Mouse (Mus musculus) heart, embryonic 11.5 days (tissue): ENCODE data around the gene Ndufs2. TPM values are rescaled to one million over a fixed set of nuclear protein-coding genes. Genes with fewer than 3 reads are reported as not detected.

Source experiments
- ATAC-seq: fragments of 200-750 bp; cut with Nextera tagmentation; replicated peaks from 2 replicates; pipeline ENCODE4 v1.8.0; 2017; ENCODE audit warnings: moderate library complexity; ENCODE audit not compliant: insufficient number of reproducible peaks, low FRiP score, low TSS enrichment
- H3K27ac ChIP-seq: fragments of 300-500 bp; sonication (generic); 2 replicates; pipeline ENCODE4 v1.5.1; 2014; ENCODE audit warnings: mild to moderate bottlenecking, low read depth, low read length
- H3K27me3 ChIP-seq: fragments of 300-500 bp; sonication (generic); 2 replicates; pipeline ENCODE4 v1.6.1; 2014; ENCODE audit warnings: mild to moderate bottlenecking, low read length, mixed read lengths; ENCODE audit not compliant: control insufficient read depth, insufficient read depth
- H3K36me3 ChIP-seq: fragments of 300-500 bp; sonication (generic); 2 replicates; pipeline ENCODE4 v1.6.1; 2014; ENCODE audit warnings: mild to moderate bottlenecking, low read length, moderate library complexity, mixed read lengths; ENCODE audit not compliant: control insufficient read depth, insufficient read depth
- H3K4me1 ChIP-seq: fragments of 300-500 bp; sonication (generic); 2 replicates; pipeline ENCODE4 v1.6.1; 2014; ENCODE audit warnings: low read length; ENCODE audit not compliant: control insufficient read depth, insufficient read depth
- H3K4me2 ChIP-seq: fragments of 300-500 bp; sonication (generic); 2 replicates; pipeline ENCODE4 v1.6.1; 2014; ENCODE audit warnings: mild to moderate bottlenecking, moderate library complexity
- H3K4me3 ChIP-seq: fragments of 300-500 bp; sonication (generic); 2 replicates; pipeline ENCODE4 v1.5.1; 2014; ENCODE audit warnings: low read depth, low read length
- H3K9ac ChIP-seq: fragments of 300-500 bp; sonication (generic); 2 replicates; pipeline ENCODE4 v1.6.1; 2014; ENCODE audit warnings: mild to moderate bottlenecking, low read depth, low read length, moderate library complexity
- H3K9me3 ChIP-seq: fragments of 300-500 bp; sonication (generic); replicated peaks from 2 replicates; pipeline ENCODE4 v1.6.1; 2016; ENCODE audit warnings: low read length; ENCODE audit not compliant: control insufficient read depth
- WGBS: fragments of 180-500 bp; shearing (Covaris S2); extraction: QIAGEN DNeasy Blood & Tissue Kit; methylation state at CpG from one replicate; pipeline ENCODE4 v1.1.7; 2014; ENCODE audit not compliant: insufficient replicate concordance; 5-methylcytosine and 5-hydroxymethylcytosine counted together
- polyA plus RNA-seq: library from polyadenylated mRNA; unstranded; fragments of >200 nt; fragmentation: Nextera tagmentation; extraction: Ambion mirVana; gene quantifications from 2 replicates; pipeline ENCODE4 v1.2.1, GENCODE M21; 2014

Ndufs2 gene
- polyA plus RNA-seq: 446 and 471 TPM in 2 replicates

DNA sequence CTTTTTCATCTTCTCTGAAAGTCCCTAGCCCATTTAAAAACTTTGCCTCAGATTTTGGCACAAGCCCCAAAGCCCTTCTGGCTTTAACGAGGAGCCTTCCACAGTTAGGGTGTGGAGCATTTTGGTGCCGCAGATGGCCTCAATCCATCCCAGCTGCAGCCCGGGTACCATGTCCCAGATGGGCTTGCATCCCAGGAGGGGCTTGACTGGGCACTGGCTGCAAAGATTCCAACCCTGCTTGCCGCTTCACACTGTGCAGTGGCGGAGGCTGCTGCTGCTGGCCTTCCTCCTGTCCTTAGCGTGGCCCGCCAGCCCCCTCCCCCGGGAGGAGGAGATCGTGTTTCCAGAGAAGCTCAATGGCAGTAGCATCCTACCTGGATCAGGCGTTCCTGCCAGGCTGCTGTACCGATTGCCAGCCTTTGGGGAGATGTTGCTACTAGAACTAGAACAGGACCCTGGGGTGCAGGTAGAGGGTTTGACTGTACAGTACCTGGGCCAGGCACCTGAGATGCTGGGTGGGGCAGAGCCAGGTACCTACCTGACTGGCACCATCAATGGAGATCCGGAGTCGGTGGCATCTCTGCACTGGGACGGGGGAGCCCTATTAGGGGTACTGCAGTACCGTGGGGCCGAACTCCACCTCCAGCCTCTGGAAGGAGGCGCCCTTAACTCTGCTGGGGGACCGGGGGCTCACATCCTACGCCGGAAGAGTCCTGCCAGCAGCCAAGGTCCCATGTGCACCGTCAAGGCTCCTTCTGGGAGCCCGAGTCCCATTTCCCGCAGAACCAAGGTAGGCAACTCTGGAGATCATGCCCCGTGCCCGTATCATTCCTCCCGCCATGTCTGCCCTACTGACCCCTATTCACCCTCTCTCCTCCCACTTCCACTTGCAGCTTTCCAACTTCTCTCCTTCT is at the start of gene Ndufs2:
Gene Ndufs2, minus strand, starts transcription at position 709 of the 914 bp plus-strand sequence.
- peak within 1 kb of the TSS; percentile 15; the same call in 1 of the 2 replicates for H3K27ac ChIP-seq
- peak within 1 kb of the TSS; percentile 51 for H3K4me2 ChIP-seq
- WGBS: 17% methylated on average over 26 of the region's 26 CpGs
- no peak for ATAC-seq
- H3K9me3 ChIP-seq: no peaks in the 10 kb centered on the region
- peaks cover 35% of the 10 kb centered on the region for H3K4me1 ChIP-seq
- H3K4me3 ChIP-seq: peak within 1 kb of the TSS; percentile 32
- 0 out of 2 replicates have a peak, but pooled peaks cover 3% of the 10 kb centered on the region for H3K27me3 ChIP-seq
- no peaks in the 10 kb centered on the region for H3K36me3 ChIP-seq
- H3K9ac ChIP-seq: peak within 1 kb of the TSS; percentile 50

DNA sequence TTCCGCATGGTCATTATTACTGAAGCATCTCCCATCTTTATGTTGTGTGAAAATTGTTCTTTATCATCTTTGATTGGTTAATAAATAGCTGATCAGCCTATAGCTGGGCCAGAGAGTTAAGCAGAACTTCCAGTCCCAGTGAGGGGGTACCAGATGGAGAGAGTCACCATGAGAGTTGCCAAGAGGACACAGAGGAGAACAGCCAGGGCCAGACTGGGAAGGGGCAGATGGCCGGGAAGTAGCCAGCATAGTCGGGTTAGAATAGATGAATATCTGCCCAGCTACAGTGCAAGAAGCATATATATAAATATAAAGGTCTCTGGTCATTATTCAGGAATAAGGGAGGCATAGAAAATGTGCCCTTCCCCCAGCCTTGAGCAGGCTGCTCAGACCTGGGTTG is 47.0 kb upstream of the Ndufs2 start:
- no peaks in the 10 kb centered on the region for H3K9me3 ChIP-seq
- no peak overlapping the region for H3K4me3 ChIP-seq
- no peak overlapping the region for H3K4me2 ChIP-seq
- no peak overlapping the region for H3K9ac ChIP-seq
- H3K27me3 ChIP-seq: no peaks in the 10 kb centered on the region
- no peak for ATAC-seq
- no peaks in the 10 kb centered on the region for H3K36me3 ChIP-seq
- H3K27ac ChIP-seq: no peak overlapping the region
- 46% methylated on average over 3 of the region's 3 CpGs for WGBS
- H3K4me1 ChIP-seq: peaks cover 7% of the 10 kb centered on the region

DNA sequence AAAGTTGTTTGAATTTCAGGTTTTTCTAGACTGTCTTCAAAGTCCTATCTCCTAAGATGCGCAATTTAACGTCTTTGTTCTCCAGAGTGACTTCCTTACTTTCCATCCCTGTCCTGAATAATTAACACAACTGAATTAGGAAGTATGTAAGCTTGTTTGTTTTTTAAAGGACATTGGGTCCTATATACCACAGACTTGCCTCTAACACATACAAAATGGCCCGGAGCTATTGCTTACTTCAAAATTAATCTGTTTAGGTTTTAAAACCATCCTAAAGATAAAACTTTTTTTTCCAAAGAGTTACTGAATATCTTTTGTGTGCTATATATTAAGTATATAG is 43.8 kb upstream of the Ndufs2 start:
- 12% methylated on average over 3 of the region's 3 CpGs for WGBS
- Histone ChIP-seq H3K27ac (peak overlapping the region; percentile 95), H3K27me3 (no peaks in the 10 kb centered on the region), H3K4me3 (peak overlapping the region; percentile 82), H3K9ac (peak overlapping the region; percentile 96), H3K4me1 (peaks cover 8% of the 10 kb centered on the region), H3K9me3 (no peaks in the 10 kb centered on the region), H3K4me2 (peak overlapping the region; percentile 91), H3K36me3 (no peaks in the 10 kb centered on the region)
- ATAC-seq: no peak

DNA sequence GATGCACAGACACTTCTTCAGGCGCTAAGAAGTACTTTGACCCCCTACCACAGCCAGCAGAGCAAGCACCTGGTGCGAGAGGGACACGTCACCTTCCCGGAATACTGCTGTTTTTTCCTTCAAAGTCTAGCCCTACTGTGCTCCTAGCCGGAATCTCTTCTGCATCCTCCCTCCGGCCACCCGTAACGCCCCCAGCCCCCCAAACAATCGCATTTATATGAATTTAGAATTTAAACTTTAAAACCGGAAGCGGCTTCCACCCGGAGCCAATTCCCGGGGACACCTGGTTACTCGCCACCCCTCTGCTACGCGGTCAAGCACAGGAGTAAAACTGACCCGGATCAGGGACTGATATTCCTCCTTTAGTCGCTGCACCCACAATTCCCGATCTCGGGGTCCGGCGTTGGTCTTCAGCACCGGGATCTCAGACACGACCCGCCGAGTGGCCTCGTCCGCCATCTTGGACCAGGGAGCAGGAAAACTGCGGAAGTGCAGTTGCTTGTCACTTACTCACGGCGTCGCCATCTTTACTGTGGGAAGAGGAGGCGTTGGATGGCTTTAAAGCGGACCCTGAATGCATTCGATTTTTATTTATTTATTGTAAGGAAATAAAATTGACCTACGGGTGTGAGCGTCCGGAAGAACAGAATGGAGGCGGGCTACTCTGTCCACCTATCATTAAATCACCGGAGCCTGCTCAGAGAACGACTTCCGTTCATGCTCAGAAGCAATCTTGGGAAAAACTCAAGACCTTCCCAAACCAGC is 43.3 kb upstream of the Ndufs2 start, which contains the start of gene Ufc1:
Gene Ufc1, minus strand, starts transcription at position 727 of the 765 bp plus-strand sequence.
- peak; percentile 71 for ATAC-seq

DNA sequence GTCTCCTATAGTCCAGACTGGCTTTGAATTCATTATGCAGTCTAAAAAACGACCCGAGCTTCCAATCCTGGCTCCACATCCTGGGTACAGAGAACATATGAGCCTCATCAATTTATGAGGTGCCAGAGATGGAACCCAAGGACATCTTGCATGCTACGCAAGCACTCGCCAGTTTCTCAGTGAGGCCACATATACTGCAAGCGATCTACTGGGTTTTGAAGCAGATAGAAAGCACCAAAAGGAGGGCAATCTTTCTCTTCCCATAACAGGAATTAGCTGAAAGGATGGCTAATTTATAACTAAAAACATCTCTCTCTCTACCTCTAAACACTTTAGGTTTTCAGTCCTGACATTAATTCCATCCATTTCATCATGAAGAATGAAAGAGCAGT is 42.7 kb upstream of the Ndufs2 start:
- no peaks in the 10 kb centered on the region for H3K27me3 ChIP-seq
- peak overlapping the region; percentile 95 for H3K27ac ChIP-seq
- WGBS: 48% methylated on average over 5 of the region's 5 CpGs
- peaks cover 5% of the 10 kb centered on the region; the same call in 1 of the 2 replicates for H3K36me3 ChIP-seq
- H3K9me3 ChIP-seq: no peaks in the 10 kb centered on the region
- peak overlapping the region; percentile 82 for H3K4me3 ChIP-seq
- H3K9ac ChIP-seq: peak overlapping the region; percentile 96
- H3K4me2 ChIP-seq: peak overlapping the region; percentile 91
- H3K4me1 ChIP-seq: peaks cover 8% of the 10 kb centered on the region
- no peak for ATAC-seq

More for the DNA sequence above, 43.3 kb upstream of the Ndufs2 start, which contains the start of gene Ufc1:
- Histone ChIP-seq H3K9me3 (no peaks in the 10 kb centered on the region), H3K4me2 (peak within 1 kb of the TSS; percentile 91), H3K27me3 (no peaks in the 10 kb centered on the region), H3K9ac (peak within 1 kb of the TSS; percentile 96), H3K4me1 (peaks cover 8% of the 10 kb centered on the region), H3K4me3 (peak within 1 kb of the TSS; percentile 82), H3K36me3 (no peaks in the 10 kb centered on the region), H3K27ac (peak within 1 kb of the TSS; percentile 95)
- under 1% methylated on average over 42 of the region's 42 CpGs for WGBS

DNA sequence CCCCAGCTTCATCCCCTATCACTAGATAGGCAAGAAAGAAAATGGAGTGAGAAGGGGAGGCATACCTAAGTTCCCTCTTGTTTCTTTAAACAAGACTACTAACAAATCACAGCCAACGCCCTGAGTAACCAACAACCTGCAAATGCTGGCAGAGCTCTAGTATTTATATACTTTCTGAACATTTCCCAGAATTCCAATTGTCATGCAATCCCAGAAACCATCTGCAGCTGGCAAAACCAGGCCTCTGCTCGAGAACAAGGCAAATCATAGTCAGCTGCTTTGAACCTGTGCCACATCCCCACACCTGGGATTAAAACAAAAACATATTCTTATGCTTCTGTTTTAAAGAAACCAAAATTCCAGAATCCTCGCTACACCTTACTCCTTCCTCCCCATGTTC is 42.2 kb upstream of the Ndufs2 start:
- Histone ChIP-seq H3K27ac (no peak overlapping the region), H3K4me3 (peak overlapping the region; percentile 82; the same call in 1 of the 2 replicates), H3K4me1 (peaks cover 10% of the 10 kb centered on the region), H3K27me3 (no peaks in the 10 kb centered on the region), H3K36me3 (peaks cover 5% of the 10 kb centered on the region; the same call in 1 of the 2 replicates), H3K4me2 (peak overlapping the region; percentile 91), H3K9ac (no peak overlapping the region), H3K9me3 (no peaks in the 10 kb centered on the region)
- ATAC-seq: no peak
- 81% methylated on average over 3 of the region's 3 CpGs for WGBS

DNA sequence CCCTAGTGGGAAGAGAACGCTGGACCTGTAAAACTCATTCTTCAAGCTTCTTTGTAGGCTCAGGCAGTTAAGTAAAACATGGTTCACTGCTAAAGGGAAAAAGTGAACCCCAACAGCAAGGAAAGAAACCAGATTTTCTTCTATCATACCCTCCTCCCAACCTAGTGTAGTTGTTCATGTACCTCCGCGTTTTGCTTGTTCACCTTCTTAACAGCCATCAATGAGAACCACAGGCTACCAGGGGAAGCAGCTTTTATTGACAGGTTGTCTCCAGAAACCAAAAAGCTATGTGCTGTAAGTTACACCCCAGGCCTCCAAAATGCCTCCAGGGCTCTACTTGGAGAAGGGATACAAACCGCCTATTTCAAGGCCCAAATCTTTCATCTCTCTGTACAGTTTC is 37.1 kb upstream of the Ndufs2 start:
- H3K36me3 ChIP-seq: peaks cover 9% of the 10 kb centered on the region; the same call in 1 of the 2 replicates
- WGBS: 63% methylated on average over 4 of the region's 4 CpGs
- H3K9me3 ChIP-seq: no peaks in the 10 kb centered on the region

More for the DNA sequence above, 37.1 kb upstream of the Ndufs2 start:
- Histone ChIP-seq H3K4me1 (peaks cover 14% of the 10 kb centered on the region), H3K27ac (peak overlapping the region; percentile 17; the same call in 1 of the 2 replicates), H3K9ac (peak overlapping the region; percentile 100; the same call in 1 of the 2 replicates), H3K4me3 (peak overlapping the region; percentile 97), H3K4me2 (peak overlapping the region; percentile 83), H3K27me3 (no peaks in the 10 kb centered on the region)
- ATAC-seq: no peak
